Mouse (Mus musculus): ENCODE measurements around the gene Cd3eap.

GRCm38 (mm10) chr7:19328425-19328824 lies 30.9 kb downstream of the Cd3eap start:
- no peak for TF ChIP-seq CTCF (IDR thresholded peaks at IDR 0.05; ENCODE audit: insufficient read depth, low read length)
- no peak for TF ChIP-seq POLR2A (IDR thresholded peaks at IDR 0.05; ENCODE audit: borderline replicate concordance, extremely low read depth, low read depth, low read length)
